Mouse (Mus musculus) G1E (cell line): ENCODE measurements at regions not wholly inside any gene's neighbourhood (a gene's known extent, or its start where the extent isn't known, plus 50 kb on each side); places are given as distances from the start of the nearest gene placed in this dataset.

ENCODE experiments used
- ATAC-seq: 2 replicates; pipeline ENCODE4 v1.8.0; 2016; ENCODE audit warnings: mild to moderate bottlenecking; ENCODE audit not compliant: insufficient number of reproducible peaks, poor library complexity, low FRiP score, severe bottlenecking; ENCODE audit errors: extremely low read depth
- DNase-seq: peaks from one replicate; pipeline ENCODE4 v3.0.0; 2012; ENCODE audit warnings: low spot score
- H3K27me3 ChIP-seq: 2 replicates; pipeline ENCODE4 v1.6.1; 2012; ENCODE audit warnings: mild to moderate bottlenecking, low read length, inconsistent platforms; ENCODE audit not compliant: insufficient read depth
- H3K36me3 ChIP-seq: replicated peaks from 2 replicates; pipeline ENCODE3; 2012; ENCODE audit warnings: mild to moderate bottlenecking, inconsistent platforms
- H3K4me1 ChIP-seq: 2 replicates; pipeline ENCODE4 v1.6.1; 2012; ENCODE audit warnings: low read depth, low read length, inconsistent platforms, mixed read lengths; ENCODE audit not compliant: insufficient read depth
- H3K4me3 ChIP-seq: 2 replicates; pipeline ENCODE4 v1.5.1; 2012; ENCODE audit warnings: low read depth, mild to moderate bottlenecking, inconsistent platforms, low read length, moderate library complexity, mixed read lengths
- H3K9me3 ChIP-seq: replicated peaks from 2 replicates; pipeline ENCODE4 v1.6.1; 2012; ENCODE audit warnings: inconsistent platforms
- CTCF ChIP-seq: IDR thresholded peaks from 2 replicates; pipeline ENCODE4 v1.5.1; 2012; ENCODE audit warnings: low read depth, low read length, inconsistent platforms, mixed read lengths
- GATA1 ChIP-seq: IDR thresholded peaks from 2 replicates; pipeline ENCODE4 v1.6.1; 2012; ENCODE audit warnings: borderline replicate concordance, low read length, inconsistent platforms, mixed read lengths
- GATA2 ChIP-seq: IDR thresholded peaks from 2 replicates; pipeline ENCODE4 v1.6.1; 2012; ENCODE audit warnings: low read depth, low read length, inconsistent platforms, borderline replicate concordance
- POLR2AphosphoS5 ChIP-seq: IDR thresholded peaks from 2 replicates; pipeline ENCODE4 v1.6.1; 2012; ENCODE audit warnings: low read depth, low read length, inconsistent platforms; ENCODE audit not compliant: insufficient replicate concordance
- TAL1 ChIP-seq: conservative IDR thresholded peaks from 2 replicates; pipeline ENCODE4 v1.6.1; 2012; ENCODE audit warnings: low read depth, low read length, inconsistent platforms, mixed read lengths

GRCm38 (mm10) chr2:166324439-166324838 lies 169.0 kb upstream of the Sulf2 start:
- no peak overlapping the region for H3K4me3 ChIP-seq
- H3K36me3 ChIP-seq, result no peaks in the 10 kb centered on the region
- no peaks in the 10 kb centered on the region for H3K27me3 ChIP-seq
- TF ChIP-seq GATA2 (no peak), POLR2AphosphoS5 (no peak), TAL1 (no peak), GATA1 (no peak)
- H3K4me1 ChIP-seq, result no peaks in the 10 kb centered on the region
- ATAC-seq, result no peak
- no peak for DNase-seq
- peaks cover 82% of the 10 kb centered on the region for H3K9me3 ChIP-seq

- Histone ChIP-seq H3K36me3 (no peaks in the 10 kb centered on the region), H3K4me3 (no peak overlapping the region), H3K27me3 (no peaks in the 10 kb centered on the region), H3K4me1 (no peaks in the 10 kb centered on the region), H3K9me3 (peaks cover 81% of the 10 kb centered on the region)
- TF ChIP-seq TAL1 (no peak), CTCF (no peak), GATA1 (no peak)
- no peak for DNase-seq
- no peak for ATAC-seq
Observed at GRCm38 (mm10) chr2:166322668-166323043, 167.2 kb upstream of the Sulf2 start.

- H3K4me1 ChIP-seq, result no peaks in the 10 kb centered on the region
- H3K9me3 ChIP-seq, result peaks cover 83% of the 10 kb centered on the region
- DNase-seq, result no peak
- H3K27me3 ChIP-seq, result no peaks in the 10 kb centered on the region
- no peak for ATAC-seq
- H3K4me3 ChIP-seq, result no peak overlapping the region
- no peak for TF ChIP-seq POLR2AphosphoS5
- no peak for TF ChIP-seq TAL1
- TF ChIP-seq CTCF, result no peak
- no peaks in the 10 kb centered on the region for H3K36me3 ChIP-seq
Observed at GRCm38 (mm10) chr2:166321992-166322667, 166.7 kb upstream of the Sulf2 start.

DNA sequence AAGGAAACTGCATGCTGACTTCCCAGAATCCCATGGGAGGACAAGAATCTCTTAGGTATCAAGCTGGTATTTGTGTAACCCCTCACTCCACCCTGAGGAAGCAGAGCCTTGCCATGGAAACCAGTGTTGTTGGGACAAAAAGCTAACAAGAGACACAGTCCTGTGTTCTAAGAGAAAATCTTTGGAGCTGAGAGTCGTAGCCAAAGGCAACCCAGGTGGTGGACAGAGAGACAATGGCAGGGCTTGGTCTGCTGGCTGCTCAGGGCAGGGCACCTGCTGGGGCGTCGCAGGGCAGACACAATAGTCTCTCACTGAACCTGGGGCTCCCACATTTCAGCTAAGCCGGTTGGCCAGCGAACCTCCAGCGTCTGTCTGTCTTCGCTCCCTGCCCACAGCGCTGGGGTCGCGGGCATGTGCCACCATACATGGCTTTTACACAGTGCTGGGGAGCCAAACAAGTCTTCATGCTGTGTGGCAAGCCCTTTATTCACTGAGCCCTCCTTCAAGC lies 161.0 kb upstream of the Sulf2 start:
- Histone ChIP-seq H3K4me1 (no peaks in the 10 kb centered on the region), H3K9me3 (peaks cover 79% of the 10 kb centered on the region), H3K27me3 (no peaks in the 10 kb centered on the region), H3K4me3 (no peak overlapping the region), H3K36me3 (no peaks in the 10 kb centered on the region)
- DNase-seq (no peak), ATAC-seq (no peak)
- TF ChIP-seq POLR2AphosphoS5 (no peak), GATA1 (no peak), TAL1 (no peak), GATA2 (no peak), CTCF (no peak)

- Histone ChIP-seq H3K27me3 (no peaks in the 10 kb centered on the region), H3K4me1 (no peaks in the 10 kb centered on the region), H3K4me3 (no peak overlapping the region), H3K9me3 (peaks cover 79% of the 10 kb centered on the region), H3K36me3 (no peaks in the 10 kb centered on the region)
- DNase-seq (no peak), ATAC-seq (no peak)
- TF ChIP-seq GATA1, result no peak
- TF ChIP-seq CTCF, result no peak
- no peak for TF ChIP-seq TAL1
- TF ChIP-seq POLR2AphosphoS5, result no peak
Observed at GRCm38 (mm10) chr2:166310438-166310837, 155.0 kb upstream of the Sulf2 start.

DNA sequence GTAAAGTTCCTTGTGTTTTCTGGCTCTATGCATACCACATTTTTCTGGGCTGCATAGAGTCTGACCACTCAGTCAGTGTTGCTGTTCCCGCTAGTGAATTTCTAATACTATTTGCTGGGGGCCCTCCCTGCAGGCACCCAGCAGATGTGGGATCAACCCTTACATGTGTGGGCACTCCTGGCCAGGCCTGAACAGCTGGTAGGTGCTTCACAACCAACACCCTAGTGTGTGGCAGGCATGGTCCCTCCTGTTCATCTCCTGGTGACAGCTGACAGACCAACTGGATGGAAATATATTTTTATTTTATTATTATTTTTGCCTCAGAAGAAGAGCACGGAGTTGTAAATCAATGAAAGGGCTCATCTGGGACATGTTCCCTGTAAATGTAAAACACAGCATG lies 154.4 kb upstream of the Sulf2 start:
- H3K36me3 ChIP-seq, result no peaks in the 10 kb centered on the region
- H3K4me3 ChIP-seq, result no peak overlapping the region
- H3K27me3 ChIP-seq, result no peaks in the 10 kb centered on the region
- TF ChIP-seq POLR2AphosphoS5 (no peak), GATA2 (no peak), CTCF (no peak), TAL1 (no peak), GATA1 (no peak)
- no peak for DNase-seq
- no peaks in the 10 kb centered on the region for H3K4me1 ChIP-seq
- no peak for ATAC-seq
- peaks cover 79% of the 10 kb centered on the region for H3K9me3 ChIP-seq

- no peaks in the 10 kb centered on the region for H3K36me3 ChIP-seq
- no peak overlapping the region for H3K4me3 ChIP-seq
- no peak for TF ChIP-seq CTCF
- TF ChIP-seq GATA1, result no peak
- no peak for TF ChIP-seq TAL1
- TF ChIP-seq GATA2, result no peak
- no peak for TF ChIP-seq POLR2AphosphoS5
- H3K27me3 ChIP-seq, result no peaks in the 10 kb centered on the region
- peaks cover 80% of the 10 kb centered on the region for H3K9me3 ChIP-seq
- no peaks in the 10 kb centered on the region for H3K4me1 ChIP-seq
- DNase-seq (no peak), ATAC-seq (no peak)
Observed at GRCm38 (mm10) chr2:166307551-166307950, 152.1 kb upstream of the Sulf2 start.
